Mouse (Mus musculus) gonadal fat pad, adult 2 months (tissue): ENCODE results near the gene Btbd35f29. TPM values are rescaled to one million over a fixed set of nuclear protein-coding genes. Genes with fewer than 3 reads are reported as not detected.
"Not testable (repeated sequence)": the region's sequence is repeated elsewhere in the genome, so short reads cannot be mapped to it uniquely, and the experiment has no call there.

ENCODE experiments used
- DNase-seq: peaks from one replicate; pipeline ENCODE4 v3.0.0-alpha.2; 2012; ENCODE audit warnings: low read depth
- polyA plus RNA-seq: library from polyadenylated mRNA; depleted of rRNA; stranded (reverse); fragments of >200 nt; gene quantifications from 2 replicates; pipeline ENCODE4 v1.2.3, GENCODE M21; 2012; rRNA removed

Btbd35f29 gene
- polyA plus RNA-seq = not detected in 2 replicates

GRCm38 (mm10) chrX:31117374-31117773 lies at the start of gene Btbd35f29:
Gene Btbd35f29, plus strand, starts transcription at chrX:31117674.
- DNase-seq = not testable (repeated sequence)

GRCm38 (mm10) chrX:31141416-31141815 lies 23.9 kb downstream of the Btbd35f29 start:
- not testable (repeated sequence) for DNase-seq

DNA sequence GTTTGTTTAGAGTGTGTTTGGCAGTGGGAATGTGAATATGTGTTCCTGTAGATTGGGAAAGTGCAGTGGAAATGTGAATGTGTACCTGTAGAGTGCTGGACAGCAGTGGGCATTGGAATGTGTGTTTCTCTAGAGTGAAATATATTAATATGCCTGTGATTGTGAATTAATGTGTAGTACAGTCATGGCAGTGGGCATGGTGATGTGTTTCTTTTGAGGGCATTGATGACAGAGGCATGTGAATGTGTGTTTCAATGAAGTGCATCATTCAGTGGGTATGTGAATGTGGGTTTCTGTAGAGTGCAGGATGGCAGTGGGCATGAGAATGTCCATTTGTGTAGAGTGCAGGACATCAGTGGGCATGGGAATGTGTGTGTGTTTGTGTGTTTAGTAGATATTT lies 27.7 kb downstream of the Btbd35f29 start:
- DNase-seq = not testable (repeated sequence)

GRCm38 (mm10) chrX:31145835-31146234 lies 28.4 kb downstream of the Btbd35f29 start:
- DNase-seq = not testable (repeated sequence)

GRCm38 (mm10) chrX:31158534-31159085 lies 41.1 kb downstream of the Btbd35f29 start:
- DNase-seq = not testable (repeated sequence)

DNA sequence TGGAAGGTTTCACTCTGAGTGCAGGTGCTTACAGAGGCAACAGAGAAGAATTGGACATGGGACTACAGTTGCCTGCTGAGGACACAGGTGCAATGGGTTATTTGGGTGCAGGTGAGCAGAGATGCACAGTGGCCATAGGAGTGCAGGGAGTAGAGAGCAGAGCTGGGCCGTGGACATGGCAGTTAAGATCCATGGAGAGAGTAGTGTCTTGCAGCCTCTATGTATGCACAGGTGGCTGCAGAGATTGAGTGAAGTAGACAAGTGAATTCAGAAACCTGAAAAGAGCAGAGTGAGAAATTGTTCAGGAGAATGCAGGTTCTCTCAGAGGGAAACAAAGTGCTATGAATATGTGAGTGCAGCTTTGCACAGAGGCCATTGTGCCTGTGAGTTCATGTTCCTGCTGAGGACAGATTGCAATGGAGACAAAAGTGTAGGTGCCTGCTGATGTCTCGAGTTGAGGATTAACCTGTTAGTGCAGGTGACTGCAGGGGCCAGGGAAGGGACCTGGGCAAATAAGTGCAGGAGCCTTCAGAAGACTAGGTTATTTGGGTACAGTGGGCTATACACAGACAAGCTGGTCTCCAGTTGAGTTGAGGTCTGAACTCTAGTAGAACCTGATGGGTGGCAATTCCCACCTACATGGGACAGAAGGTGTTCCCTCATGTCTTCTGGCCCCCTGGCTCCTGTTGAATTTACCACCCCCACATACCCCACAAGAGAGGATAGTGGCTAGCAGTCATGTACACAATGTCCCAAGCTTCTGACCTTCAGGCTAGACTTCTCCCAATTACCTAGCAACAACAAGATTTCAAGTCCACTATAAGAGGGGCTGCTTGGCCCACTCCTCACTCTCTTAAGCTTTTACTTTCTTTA lies 42.2 kb downstream of the Btbd35f29 start:
- DNase-seq = not testable (repeated sequence)

DNA sequence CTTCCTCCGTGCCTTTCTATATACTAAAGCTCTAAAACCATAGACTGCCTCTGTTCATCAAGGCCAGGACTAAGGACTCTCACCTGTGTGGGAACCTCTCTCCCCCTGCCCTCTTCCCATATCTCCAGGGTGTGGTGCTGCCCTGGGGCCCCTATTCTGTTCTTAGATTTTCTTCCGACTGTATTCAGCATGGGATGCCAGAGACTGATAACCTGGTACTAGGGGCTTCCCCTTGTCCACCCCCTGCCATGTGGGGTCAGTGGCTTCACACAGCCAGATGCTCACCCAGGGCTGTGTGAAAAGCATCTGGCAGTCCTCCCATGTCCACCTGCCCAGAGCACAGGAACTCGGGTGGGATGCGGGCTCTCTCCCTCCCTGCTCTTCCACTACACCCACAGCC lies 43.1 kb downstream of the Btbd35f29 start:
- DNase-seq = not testable (repeated sequence)

GRCm38 (mm10) chrX:31162638-31163037 lies 45.2 kb downstream of the Btbd35f29 start:
- DNase-seq = not testable (repeated sequence)

GRCm38 (mm10) chrX:31165193-31165592 lies 47.7 kb downstream of the Btbd35f29 start:
- not testable (repeated sequence) for DNase-seq

Other genes starting within 250 kb of the Btbd35f29 start
- gene Spin2f, start 136.2 kb downstream of the Btbd35f29 start, polyA plus RNA-seq = not detected in 2 replicates
- gene Btbd35f26, start 218.8 kb downstream of the Btbd35f29 start, polyA plus RNA-seq = not detected in 2 replicates